Mouse (Mus musculus): Measurements from ENCODE around the gene Gm20896. TPM values are rescaled to one million over a fixed set of nuclear protein-coding genes. Genes with fewer than 3 reads are reported as not detected.
"Not testable (repeated sequence)": the region's sequence is repeated elsewhere in the genome, so short reads cannot be mapped to it uniquely, and the experiment has no call there.

The Gm20896 gene
- not detected in 2 replicates for polyA plus RNA-seq (2015; fragmentation: Nextera tagmentation; extraction: Ambion mirVana)

DNA sequence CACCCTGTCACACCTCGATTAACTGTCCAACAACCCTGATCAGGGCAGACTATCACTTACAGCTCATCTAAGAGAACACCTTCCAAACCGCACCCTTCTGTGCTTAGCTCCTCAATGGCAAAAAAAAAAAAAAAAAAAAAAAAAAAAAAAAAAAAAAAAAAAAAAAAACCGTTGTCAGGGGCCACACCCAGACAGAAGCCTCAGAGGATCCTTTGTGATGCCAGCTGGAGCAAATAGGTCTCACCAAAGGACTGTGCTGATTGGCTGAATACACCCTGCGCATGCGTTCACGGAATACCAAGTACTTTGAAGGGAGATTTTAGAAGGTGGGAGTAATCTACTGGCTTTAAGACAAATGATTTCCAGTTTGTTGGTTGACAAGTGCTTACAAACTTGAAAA is at the start of gene Gm20896:
TSS of gene Gm20896 (minus strand) at position 101 of the 400 bp plus-strand sequence.
- WGBS: 83% methylated on average over 1 of the region's 6 CpGs
- H3K4me2 ChIP-seq (replicated peaks; ENCODE audit: low read depth); H3K27ac ChIP-seq (replicated peaks); H3K4me1 ChIP-seq (replicated peaks; ENCODE audit: control insufficient read depth, insufficient read depth); ATAC-seq (ENCODE audit: low FRiP score, low TSS enrichment); DNase-seq (ENCODE audit: low spot score); H3K9ac ChIP-seq (ENCODE audit: low read length); H3K36me3 ChIP-seq (ENCODE audit: control insufficient read depth, insufficient read depth, low read length); H3K9me3 ChIP-seq (ENCODE audit: control insufficient read depth, low read length); H3K27me3 ChIP-seq (ENCODE audit: control insufficient read depth, insufficient read depth, low read length); H3K4me3 ChIP-seq (ENCODE audit: low read depth, low read length): not testable (repeated sequence)

Data from stomach, postnatal 0 days (tissue).